Mouse (Mus musculus) thymus, adult 18-20 months (tissue): ENCODE measurements around the gene Kcnk3.

ENCODE experiments used
- DNase-seq, 2 experiments: peaks; one replicate each; pipeline ENCODE4 v3.0.0; 2022; ENCODE audit warnings: mixed read lengths in 2 of 2

Kcnk3 gene

DNA sequence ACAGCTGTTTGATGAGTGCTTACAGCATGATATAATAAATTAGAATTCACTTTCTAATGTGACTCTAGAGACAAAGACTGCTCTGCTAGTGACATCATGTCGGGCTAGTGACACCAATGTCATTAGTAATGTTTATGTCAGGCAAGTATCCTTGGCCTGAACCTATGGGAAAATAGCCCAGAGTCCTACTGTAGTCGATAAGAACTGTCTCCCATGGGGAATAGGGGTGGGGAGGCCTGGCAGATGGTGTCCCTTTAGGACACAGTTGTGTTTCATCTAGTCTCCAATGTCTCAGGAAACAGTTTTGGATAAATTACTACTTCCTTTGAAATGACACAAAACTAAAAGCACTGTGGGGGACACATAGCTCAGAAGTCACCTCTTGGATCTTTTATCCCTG is 58.1 kb downstream of the Kcnk3 start:
- DNase-seq = no peak

DNA sequence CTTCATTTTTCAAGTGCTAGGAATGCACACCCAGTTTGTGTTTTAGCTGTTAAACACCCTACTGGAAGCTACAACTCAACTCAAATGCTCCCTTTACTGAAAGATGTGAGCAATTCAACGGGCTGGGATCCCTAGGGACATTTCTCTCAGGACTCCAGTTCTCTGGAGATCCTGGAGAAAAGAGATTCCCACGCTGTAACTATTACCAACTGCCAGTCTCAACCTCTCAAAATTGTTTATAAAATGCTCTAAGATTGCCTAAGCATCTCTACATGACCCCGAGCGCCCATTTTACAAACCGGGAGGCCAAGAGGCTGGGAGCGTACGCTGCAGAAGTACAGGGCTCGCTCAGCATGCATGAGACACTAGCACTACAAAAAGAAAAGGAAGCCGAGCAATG is 59.4 kb downstream of the Kcnk3 start:
- DNase-seq = no peak

- peak; percentile 87 to 88 for DNase-seq
Observed at GRCm38 (mm10) chr5:30647815-30648560, 60.0 kb downstream of the Kcnk3 start, which contains the start of gene Slc35f6. Slc35f6 (plus strand) TSS chr5:30647933.

DNA sequence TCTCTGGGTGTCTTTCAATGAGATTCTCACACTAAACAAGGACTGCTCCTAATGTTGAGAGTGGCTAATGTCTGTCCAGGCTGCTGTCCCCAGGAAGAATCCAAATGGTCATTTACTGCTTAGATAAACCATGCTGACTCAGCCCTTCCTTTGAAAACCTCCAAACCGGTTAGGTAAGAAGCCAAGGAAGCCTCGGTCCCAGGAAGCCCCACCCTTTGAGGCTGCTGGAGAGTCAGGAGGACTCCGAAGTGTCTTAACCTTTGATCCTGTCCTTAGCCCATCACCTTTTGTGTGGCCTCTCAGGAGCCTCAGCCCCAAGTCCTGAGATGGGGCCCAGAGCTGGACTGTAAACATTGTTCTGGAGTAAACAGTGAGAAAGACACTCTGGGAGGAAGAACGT is 61.6 kb downstream of the Kcnk3 start:
- DNase-seq = no peak

DNA sequence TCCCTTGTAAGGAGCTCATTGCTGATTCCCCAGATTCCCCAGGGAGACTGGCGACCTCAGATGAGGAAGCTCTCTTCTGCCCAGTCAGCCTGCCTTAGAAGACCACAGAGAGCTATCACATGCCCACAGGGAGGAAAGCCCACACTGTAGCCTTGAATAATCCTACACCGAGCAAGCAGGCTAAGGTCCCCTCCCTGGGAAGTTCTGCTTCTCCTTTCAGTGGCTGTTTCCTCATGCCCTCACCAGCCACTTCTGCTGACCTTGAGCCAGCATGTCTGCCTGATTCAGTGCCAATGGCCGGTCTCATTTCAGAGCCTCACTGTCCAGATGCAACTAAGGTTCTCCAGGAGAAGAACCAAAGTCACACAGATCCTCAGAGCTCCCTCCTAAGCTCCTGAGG is 62.8 kb downstream of the Kcnk3 start:
- DNase-seq = no peak

- no peak for DNase-seq
Observed at GRCm38 (mm10) chr5:30651554-30651953, 63.6 kb downstream of the Kcnk3 start.

DNA sequence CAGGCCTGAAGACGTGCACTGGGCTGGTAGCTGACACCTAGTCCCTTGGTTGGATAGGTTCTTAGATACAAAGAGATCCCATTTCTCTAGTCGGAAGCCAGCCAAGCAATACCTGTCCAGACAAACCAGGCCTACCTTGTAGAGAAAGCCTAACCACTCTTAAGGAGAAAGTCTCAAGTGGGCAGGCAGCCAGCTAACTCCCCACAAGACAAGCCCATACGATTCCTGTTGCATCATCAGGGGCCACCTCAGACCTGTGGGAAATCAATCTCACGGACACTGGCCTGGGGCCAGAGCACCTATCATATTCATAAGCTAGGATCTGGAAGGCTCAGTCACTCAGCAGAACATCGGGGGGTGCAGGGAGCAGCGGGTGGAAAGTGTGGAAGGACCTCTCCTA is 65.3 kb downstream of the Kcnk3 start:
- no peak for DNase-seq

DNA sequence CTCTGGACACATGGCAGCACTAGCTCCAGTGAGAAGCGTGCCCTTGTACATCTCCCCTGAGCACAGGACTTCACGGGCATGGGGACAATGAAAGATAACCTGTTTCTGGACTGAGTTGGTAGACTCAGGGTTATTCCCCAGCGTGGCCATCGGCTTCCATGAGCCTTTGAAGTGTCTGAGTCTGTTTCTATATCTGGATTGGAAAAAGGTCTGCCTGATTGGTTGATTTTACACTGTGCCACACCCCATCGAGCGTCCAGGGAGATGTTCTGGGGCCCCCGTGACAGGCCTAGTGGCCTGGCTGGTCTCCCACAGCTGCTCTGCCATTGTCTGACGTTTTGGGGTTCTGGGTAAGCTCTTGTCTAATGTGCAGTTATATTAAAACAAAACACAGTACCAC is 67.1 kb downstream of the Kcnk3 start:
- DNase-seq = no peak

DNA sequence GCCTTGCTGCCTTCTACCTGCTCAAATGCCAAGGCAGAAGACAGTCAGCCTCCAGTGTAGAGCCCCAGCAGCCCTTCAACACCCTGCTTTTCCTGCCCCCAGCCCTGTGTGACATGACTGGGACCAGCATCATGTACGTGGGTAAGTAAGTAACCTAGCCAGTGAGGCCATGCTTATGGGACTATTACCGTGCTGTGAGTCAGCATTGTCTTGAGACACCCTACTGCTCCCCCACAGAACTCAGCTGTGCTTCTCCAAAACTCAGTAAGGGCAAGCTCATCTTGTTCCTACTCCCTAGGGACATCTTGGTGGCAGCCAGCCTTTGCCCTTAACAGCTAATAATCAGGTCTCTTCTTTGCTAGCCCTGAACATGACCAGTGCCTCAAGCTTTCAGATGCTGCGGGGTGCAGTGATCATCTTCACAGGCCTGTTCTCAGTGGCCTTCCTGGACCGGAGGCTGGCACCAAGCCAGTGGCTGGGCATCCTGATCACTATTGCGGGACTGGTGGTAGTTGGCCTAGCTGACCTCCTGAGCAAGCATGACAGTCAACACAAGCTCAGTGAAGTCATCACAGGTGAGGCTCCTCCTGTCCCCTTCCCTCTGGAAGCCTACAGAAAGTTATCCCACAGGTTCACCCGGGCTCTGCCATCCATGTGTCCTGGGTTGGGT is 67.7 kb downstream of the Kcnk3 start:
- DNase-seq = no peak

DNA sequence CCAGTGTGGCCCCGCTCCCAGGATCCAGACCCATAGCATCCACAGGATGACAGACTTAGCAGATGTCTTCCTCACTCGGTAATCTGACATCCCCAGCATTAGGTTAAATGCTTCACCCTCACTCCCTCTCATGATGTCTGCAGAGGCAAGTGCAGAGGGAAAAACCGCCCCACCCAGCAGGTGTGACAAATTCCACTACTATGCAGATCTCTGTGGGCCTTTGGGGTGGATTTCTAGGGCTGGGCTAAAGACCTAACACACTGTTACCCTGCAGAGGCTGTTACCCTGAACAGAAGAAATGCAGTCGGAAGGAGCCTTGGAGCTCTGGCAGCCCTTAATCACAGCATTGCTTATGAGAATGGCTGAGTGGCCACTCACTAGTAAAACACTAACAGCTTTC is 71.1 kb downstream of the Kcnk3 start:
- DNase-seq = no peak

GRCm38 (mm10) chr5:30660278-30660677 is 72.3 kb downstream of the Kcnk3 start:
- no peak for DNase-seq

DNA sequence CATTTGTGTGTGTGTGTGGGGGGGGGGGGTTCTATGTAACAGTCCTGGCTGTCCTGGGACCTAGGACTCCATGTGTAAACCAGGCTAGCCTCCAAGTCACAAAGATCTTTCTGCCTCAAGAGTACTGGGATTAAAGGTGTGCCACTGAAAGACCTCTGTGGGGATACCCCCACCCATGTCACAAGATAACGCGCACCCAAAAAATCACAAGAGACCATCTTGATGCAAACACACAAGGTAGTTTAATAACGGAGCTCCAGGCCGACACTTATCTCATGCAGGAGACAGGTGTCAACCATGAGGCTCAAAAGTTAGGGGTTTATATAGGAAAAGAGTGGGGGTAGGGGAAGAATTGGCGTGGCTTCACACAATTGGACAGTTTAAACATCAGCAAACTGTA is 72.8 kb downstream of the Kcnk3 start:
- DNase-seq = no peak

DNA sequence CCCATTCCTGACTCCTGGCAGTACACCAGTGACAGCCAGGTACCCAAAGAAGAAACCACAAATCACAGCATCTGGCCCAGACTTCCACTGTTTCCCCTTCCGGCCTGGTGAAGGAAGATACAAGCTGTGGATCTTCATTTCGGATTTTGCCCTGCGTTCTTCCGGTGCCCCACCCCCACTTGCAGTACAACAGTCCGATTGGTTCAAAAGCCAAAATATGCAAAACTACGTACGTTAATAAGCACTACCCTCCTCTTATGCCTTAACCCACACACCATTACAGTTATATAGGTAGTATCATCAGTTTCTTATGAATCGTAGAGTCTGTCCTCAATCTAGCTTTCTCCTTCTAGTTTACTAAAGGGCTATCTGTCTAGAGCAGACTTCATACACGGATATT is 77.4 kb downstream of the Kcnk3 start:
- no peak for DNase-seq

GRCm38 (mm10) chr5:30665968-30666367 is 78.0 kb downstream of the Kcnk3 start:
- no peak for DNase-seq

GRCm38 (mm10) chr5:30666391-30667195 is 78.6 kb downstream of the Kcnk3 start, which contains the start of gene Cenpa:
Cenpa (plus strand) TSS chr5:30666777.
- peak; percentile 72 to 90 for DNase-seq

DNA sequence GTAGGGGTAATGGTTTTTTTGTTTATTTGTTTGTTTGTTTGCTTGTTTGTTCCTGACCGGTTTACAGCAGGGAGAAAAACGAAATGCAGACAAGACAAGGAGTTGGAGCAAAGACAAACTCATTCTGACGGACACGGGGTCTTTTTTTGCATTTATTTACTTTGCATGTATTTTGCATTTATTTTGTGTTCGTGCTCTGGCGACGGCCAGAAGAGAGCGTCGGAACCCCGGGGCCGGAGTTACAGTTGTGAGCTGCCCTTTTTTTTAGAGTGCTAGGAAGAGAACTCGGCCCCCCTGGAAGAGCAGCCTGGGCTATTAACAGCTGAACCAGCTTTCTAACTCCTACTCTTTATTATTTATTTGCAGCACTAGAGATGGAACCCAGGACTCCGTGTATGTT is 79.2 kb downstream of the Kcnk3 start:
- DNase-seq = no peak

GRCm38 (mm10) chr5:30667686-30668085 is 79.7 kb downstream of the Kcnk3 start:
- DNase-seq = no peak

DNA sequence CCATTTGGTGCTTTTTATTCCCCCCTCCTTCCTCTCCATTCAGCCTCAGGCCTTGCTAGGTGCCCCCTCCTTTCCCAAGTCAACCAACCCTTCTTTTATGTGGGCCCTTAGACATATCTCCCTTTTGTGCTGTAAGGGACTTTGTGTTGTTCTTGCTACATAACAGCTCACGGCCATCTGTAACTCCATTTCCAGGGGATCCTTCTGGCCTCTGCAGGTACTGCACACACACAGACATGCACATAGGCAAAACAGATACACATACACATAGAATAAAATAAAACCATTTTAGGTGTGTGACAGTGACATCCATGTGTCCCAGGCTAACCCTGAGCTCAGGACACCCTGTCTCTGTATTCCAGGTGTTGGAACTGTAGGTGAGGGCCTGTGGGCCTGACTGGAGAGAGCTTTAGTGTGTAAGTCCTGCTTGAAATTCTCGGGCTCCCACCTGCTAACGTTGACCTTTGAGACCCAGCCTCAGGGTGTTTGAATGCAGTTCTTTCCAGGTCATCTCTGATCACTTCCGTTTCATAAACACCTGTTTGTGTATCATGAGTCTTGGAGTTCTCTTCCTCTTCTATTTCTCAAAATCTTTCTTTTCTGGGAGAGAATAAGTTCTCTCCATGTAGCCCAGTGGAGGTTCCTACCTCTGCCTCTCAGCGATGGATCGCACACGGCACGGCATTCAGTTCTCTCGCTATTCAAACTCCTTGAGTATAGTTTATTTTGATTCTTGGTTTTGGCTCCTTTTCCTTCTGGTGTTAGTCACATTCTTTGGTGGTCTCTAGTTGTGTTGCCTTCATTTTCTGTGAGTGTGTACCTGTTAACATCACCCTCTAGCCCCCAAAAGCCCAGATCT is 80.9 kb downstream of the Kcnk3 start:
- DNase-seq = no peak

GRCm38 (mm10) chr5:30669496-30669830 is 81.5 kb downstream of the Kcnk3 start:
- DNase-seq = no peak

- no peak for DNase-seq
Observed at GRCm38 (mm10) chr5:30670091-30670490, 82.1 kb downstream of the Kcnk3 start.

GRCm38 (mm10) chr5:30674001-30674400 is 86.0 kb downstream of the Kcnk3 start:
- DNase-seq = no peak
